Mouse (Mus musculus) ES-Bruce4 (cell line): ENCODE data around the gene Rufy1. TPM values are rescaled to one million over a fixed set of nuclear protein-coding genes. Genes with fewer than 3 reads are reported as not detected.
"Not testable (repeated sequence)": the region's sequence is repeated elsewhere in the genome, so short reads cannot be mapped to it uniquely, and the experiment has no call there.

ENCODE experiments used
- H3K27ac ChIP-seq: 2 replicates; pipeline ENCODE4 v1.5.1; 2012; ENCODE audit warnings: low read length, inconsistent platforms; ENCODE audit not compliant: insufficient read depth
- H3K27me3 ChIP-seq: 2 replicates; pipeline ENCODE4 v1.6.1; 2012; ENCODE audit warnings: mild to moderate bottlenecking, low read length, inconsistent platforms; ENCODE audit not compliant: control insufficient read depth, poor library complexity, insufficient read depth, severe bottlenecking
- H3K36me3 ChIP-seq: 2 replicates; pipeline ENCODE4 v1.6.1; 2012; ENCODE audit warnings: inconsistent platforms, mild to moderate bottlenecking, low read length, moderate library complexity; ENCODE audit not compliant: control insufficient read depth, poor library complexity, insufficient read depth, severe bottlenecking
- H3K4me1 ChIP-seq: one replicate; pipeline ENCODE4 v1.8.1; 2011; ENCODE audit warnings: low read length; ENCODE audit not compliant: control insufficient read depth, insufficient read depth
- H3K4me3 ChIP-seq: 2 replicates; pipeline ENCODE4 v1.5.1; 2011; ENCODE audit warnings: low read depth, mild to moderate bottlenecking, low read length
- H3K9ac ChIP-seq: 2 replicates; pipeline ENCODE4 v1.6.1; 2012; ENCODE audit warnings: low read depth, mild to moderate bottlenecking, inconsistent platforms; ENCODE audit not compliant: poor library complexity, severe bottlenecking
- H3K9me3 ChIP-seq: replicated peaks from 2 replicates; pipeline ENCODE4 v1.6.1; 2012; ENCODE audit warnings: mild to moderate bottlenecking, low read length, inconsistent platforms; ENCODE audit not compliant: control insufficient read depth, poor library complexity, insufficient read depth, severe bottlenecking
- CTCF ChIP-seq: IDR thresholded peaks from one replicate; pipeline ENCODE4 v1.8.1; 2011; ENCODE audit warnings: low read depth, low read length
- EP300 ChIP-seq: IDR thresholded peaks from 2 replicates; pipeline ENCODE4 v1.6.1; 2011; ENCODE audit warnings: low read depth, low read length; ENCODE audit not compliant: insufficient read depth
- POLR2A ChIP-seq: IDR thresholded peaks from one replicate; pipeline ENCODE4 v1.8.1; 2011; ENCODE audit warnings: low read length; ENCODE audit not compliant: insufficient read depth
- polyA plus RNA-seq: library from polyadenylated mRNA; stranded (reverse); fragments of >200 nt; gene quantifications from 2 replicates; pipeline ENCODE4 v1.2.4, GENCODE M21; 2011; ENCODE audit warnings: low read depth; ENCODE audit not compliant: missing spikeins, insufficient read depth, insufficient read length

The Rufy1 gene
- polyA plus RNA-seq, 1 experiment = 13.0 TPM

- no peak overlapping the region for H3K9ac ChIP-seq
- H3K9me3 ChIP-seq = no peaks in the 10 kb centered on the region
- peaks cover 3% of the 10 kb centered on the region for H3K4me1 ChIP-seq
- no peak overlapping the region for H3K27ac ChIP-seq
- no peak overlapping the region for H3K4me3 ChIP-seq
- TF ChIP-seq CTCF = no peak
- H3K27me3 ChIP-seq = no peaks in the 10 kb centered on the region
- no peaks in the 10 kb centered on the region for H3K36me3 ChIP-seq
These were observed 24.0 kb upstream of the Rufy1 start for GRCm38 (mm10) chr11:50454934-50455333.

- Histone ChIP-seq H3K4me1 (no peaks in the 10 kb centered on the region), H3K4me3 (no peak overlapping the region), H3K9ac (no peak overlapping the region), H3K27ac (no peak overlapping the region), H3K9me3 (no peaks in the 10 kb centered on the region), H3K27me3 (no peaks in the 10 kb centered on the region), H3K36me3 (no peaks in the 10 kb centered on the region)
- TF ChIP-seq EP300 (no peak), POLR2A (no peak), CTCF (no peak)
These were observed 19.3 kb upstream of the Rufy1 start for GRCm38 (mm10) chr11:50450236-50450635.

- H3K9me3 ChIP-seq, H3K36me3 ChIP-seq, H3K4me3 ChIP-seq, H3K27ac ChIP-seq, H3K27me3 ChIP-seq, H3K9ac ChIP-seq, H3K4me1 ChIP-seq: not testable (repeated sequence)
These were observed 17.2 kb upstream of the Rufy1 start for GRCm38 (mm10) chr11:50448163-50448562.

- Histone ChIP-seq H3K9ac (no peak overlapping the region), H3K4me1 (no peaks in the 10 kb centered on the region)
- no peak for TF ChIP-seq EP300
- peak; percentile 19 for TF ChIP-seq CTCF
These were observed 12.5 kb upstream of the Rufy1 start for GRCm38 (mm10) chr11:50443259-50444065.

GRCm38 (mm10) chr11:50441637-50442036 lies 10.7 kb upstream of the Rufy1 start:
- H3K4me1 ChIP-seq = no peaks in the 10 kb centered on the region
- H3K27me3 ChIP-seq = no peaks in the 10 kb centered on the region
- no peak overlapping the region for H3K9ac ChIP-seq
- no peak overlapping the region for H3K27ac ChIP-seq
- no peaks in the 10 kb centered on the region for H3K9me3 ChIP-seq
- H3K36me3 ChIP-seq = no peaks in the 10 kb centered on the region
- TF ChIP-seq CTCF (no peak), EP300 (no peak), POLR2A (no peak)
- no peak overlapping the region for H3K4me3 ChIP-seq

More at GRCm38 (mm10) chr11:50443259-50444065, 12.5 kb upstream of the Rufy1 start:
- H3K9me3 ChIP-seq = no peaks in the 10 kb centered on the region
- no peaks in the 10 kb centered on the region for H3K36me3 ChIP-seq
- no peak overlapping the region for H3K27ac ChIP-seq
- H3K4me3 ChIP-seq = no peak overlapping the region
- no peaks in the 10 kb centered on the region for H3K27me3 ChIP-seq

GRCm38 (mm10) chr11:50440691-50441090 lies 9.8 kb upstream of the Rufy1 start:
- H3K4me1 ChIP-seq = no peaks in the 10 kb centered on the region
- no peaks in the 10 kb centered on the region for H3K9me3 ChIP-seq
- no peaks in the 10 kb centered on the region for H3K27me3 ChIP-seq
- H3K4me3 ChIP-seq = no peak overlapping the region
- no peak overlapping the region for H3K9ac ChIP-seq
- TF ChIP-seq POLR2A (no peak), EP300 (no peak), CTCF (no peak)
- no peak overlapping the region for H3K27ac ChIP-seq
- no peaks in the 10 kb centered on the region for H3K36me3 ChIP-seq
